In the genomic region with DNA sequence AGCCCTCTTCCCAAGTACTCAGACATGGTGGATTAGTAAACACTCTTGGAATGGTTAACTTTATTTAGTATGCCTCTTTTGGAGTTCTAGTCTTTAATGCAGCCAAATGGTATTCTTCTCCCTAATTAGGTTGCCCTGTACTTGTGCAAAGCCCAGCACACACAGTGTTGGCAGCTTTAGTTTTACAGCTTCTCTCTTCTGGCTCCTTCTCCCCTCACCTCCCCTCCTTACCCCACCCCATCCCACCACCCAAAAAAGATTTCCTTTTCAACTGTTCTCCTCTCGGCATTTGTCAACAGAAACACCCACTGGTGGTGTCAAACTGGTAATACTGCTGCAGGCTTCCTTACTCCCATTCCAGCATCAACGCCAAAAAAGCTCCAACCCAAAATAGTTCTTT, we compare ENCODE assay signal across 12 mouse cellular contexts. TPM values are rescaled to one million over a fixed set of nuclear protein-coding genes. Genes with fewer than 3 reads are reported as not detected.
A peak's percentile ranks its signal among the peaks of the same experiment; 100 is the strongest.
DNase-seq lines count a peak whose midpoint lies in the region; ATAC-seq lines count a peak whose summit lies in the region.
"Had no signal": no experiment of that assay in that cellular context is flagged by ENCODE, and none has a peak within 500 bp of the region (broad histone marks: within the 10 kb centered on the region; RNA-seq: fewer than 3 reads in every experiment).

No protein-coding gene starts in this region.

- no peaks in the 10 kb centered on the region for H3K27me3 ChIP-seq in heart, embryonic 12.5 days (replicated peaks)
- peaks cover 8% of the 10 kb centered on the region; the same call in 1 of the 2 replicates for H3K27me3 ChIP-seq in heart, embryonic 10.5 days (ENCODE audit: insufficient read depth, poor library complexity, severe bottlenecking)
- peaks cover 3% of the 10 kb centered on the region for H3K27me3 ChIP-seq in midbrain, embryonic 11.5 days (ENCODE audit: control insufficient read depth, insufficient read depth, low read length)
- peaks cover 5% of the 10 kb centered on the region; the same call in 1 of the 2 replicates for H3K27me3 ChIP-seq in stomach, embryonic 16.5 days (ENCODE audit: control insufficient read depth, insufficient read depth, low read length)

- no peak overlapping the region for H3K27ac ChIP-seq in heart, embryonic 12.5 days (ENCODE audit: poor library complexity, severe bottlenecking)
- H3K27ac ChIP-seq in heart, embryonic 10.5 days, result no peak overlapping the region
- H3K27ac ChIP-seq in midbrain, embryonic 11.5 days (ENCODE audit: low read depth, low read length), result no peak overlapping the region
- H3K27ac ChIP-seq in stomach, embryonic 16.5 days (ENCODE audit: low read length), result no peak overlapping the region

- no peaks in the 10 kb centered on the region for H3K9me3 ChIP-seq in heart, embryonic 12.5 days (replicated peaks)
- H3K9me3 ChIP-seq in heart, embryonic 10.5 days, result no peaks in the 10 kb centered on the region
- H3K9me3 ChIP-seq in midbrain, embryonic 11.5 days (ENCODE audit: control insufficient read depth, low read length), result no peaks in the 10 kb centered on the region
- H3K9me3 ChIP-seq in stomach, embryonic 16.5 days (replicated peaks; ENCODE audit: control insufficient read depth, low read length), result no peaks in the 10 kb centered on the region

- H3K4me3 ChIP-seq in heart, embryonic 12.5 days, result no peak overlapping the region
- H3K4me3 ChIP-seq in heart, embryonic 10.5 days, result no peak overlapping the region
- H3K4me3 ChIP-seq in midbrain, embryonic 11.5 days (ENCODE audit: low read depth, low read length), result peak overlapping the region; percentile 14; the same call in 1 of the 2 replicates
- H3K4me3 ChIP-seq in stomach, embryonic 16.5 days (replicated peaks; ENCODE audit: low read length), result no peak overlapping the region

- WGBS in heart, embryonic 12.5 days, result 36% methylated on average over 2 of the region's 2 CpGs
- WGBS in heart, embryonic 10.5 days, result 38% methylated on average over 2 of the region's 2 CpGs
- WGBS in midbrain, embryonic 11.5 days, result 36% methylated on average over 2 of the region's 2 CpGs
- WGBS in stomach, embryonic 16.5 days, result 40% methylated on average over 2 of the region's 2 CpGs

- H3K9ac ChIP-seq in heart, embryonic 12.5 days, result no peak overlapping the region
- H3K9ac ChIP-seq in midbrain, embryonic 11.5 days (ENCODE audit: low read length), result no peak overlapping the region
- no peak overlapping the region for H3K9ac ChIP-seq in stomach, embryonic 16.5 days (ENCODE audit: low read length)

- no peak for DNase-seq in heart, embryonic 10.5 days (ENCODE audit: low spot score)
- DNase-seq in retina, embryonic 14.5 days (ENCODE audit: low spot score), result peak; percentile 1
- DNase-seq in retina, postnatal 1 day, result no peak
- DNase-seq in midbrain, embryonic 11.5 days (ENCODE audit: low spot score, missing footprints), result peak; percentile 86
- no peak for DNase-seq in right cerebral cortex, adult 18-20 months
- no peak for DNase-seq in natural killer cell, adult 2 months (ENCODE audit: low spot score in 2 of 2)
- DNase-seq: cerebellum, postnatal 25 days; gastrocnemius, postnatal 25 days; lung, adult 2 months had no signal

- H3K4me2 ChIP-seq in heart, embryonic 12.5 days, result peak overlapping the region; percentile 45; the same call in 1 of the 2 replicates
- H3K4me2 ChIP-seq in midbrain, embryonic 11.5 days, result peak overlapping the region; percentile 47
- H3K4me2 ChIP-seq in stomach, embryonic 16.5 days (ENCODE audit: low read depth, low read length), result peak overlapping the region; percentile 19; the same call in 1 of the 2 replicates

- no peaks in the 10 kb centered on the region for H3K4me1 ChIP-seq in heart, embryonic 12.5 days (replicated peaks)
- H3K4me1 ChIP-seq in heart, embryonic 10.5 days, result no peaks in the 10 kb centered on the region
- H3K4me1 ChIP-seq in midbrain, embryonic 11.5 days (ENCODE audit: control insufficient read depth, insufficient read depth, low read length), result no peaks in the 10 kb centered on the region; the same call in 1 of the 2 replicates
- no peaks in the 10 kb centered on the region for H3K4me1 ChIP-seq in stomach, embryonic 16.5 days (ENCODE audit: control insufficient read depth, insufficient read depth, low read length)

- no peaks in the 10 kb centered on the region for H3K36me3 ChIP-seq in heart, embryonic 12.5 days
- no peaks in the 10 kb centered on the region for H3K36me3 ChIP-seq in heart, embryonic 10.5 days
- no peaks in the 10 kb centered on the region for H3K36me3 ChIP-seq in midbrain, embryonic 11.5 days (ENCODE audit: control insufficient read depth, insufficient read depth, low read length)
- no peaks in the 10 kb centered on the region for H3K36me3 ChIP-seq in stomach, embryonic 16.5 days (ENCODE audit: control insufficient read depth, insufficient read depth, low read length)

- no peak for ATAC-seq in heart, embryonic 12.5 days (ENCODE audit: insufficient number of reproducible peaks, low FRiP score)
- ATAC-seq in midbrain, embryonic 11.5 days (ENCODE audit: low FRiP score), result no peak
- no peak for ATAC-seq in stomach, embryonic 16.5 days (ENCODE audit: insufficient read depth, low FRiP score)
- ATAC-seq: intestine, embryonic 16.5 days had no signal

RNA-seq across cellular contexts. Expression of a gene that starts 1.8 kb away (rescaled TPM):
- 1.9 and 2.2 TPM in 2 replicates for polyA plus RNA-seq in heart, embryonic 12.5 days (2016; fragmentation: Nextera tagmentation; extraction: Ambion mirVana)
- 1.5 and 1.6 TPM in 2 replicates for polyA plus RNA-seq in heart, embryonic 10.5 days (2016; fragmentation: Nextera tagmentation; extraction: Ambion mirVana)
- polyA plus RNA-seq in midbrain, embryonic 11.5 days (2014; fragmentation: Nextera tagmentation; extraction: Ambion mirVana), result 4.4 and 4.8 TPM in 2 replicates
- polyA plus RNA-seq in stomach, embryonic 16.5 days (2015; fragmentation: Nextera tagmentation; extraction: Ambion mirVana), result 2.2 and 2.6 TPM in 2 replicates

Comparison
In these comparisons a context has a peak if more than half of its experiments do, and no peak if none do; other contexts are left out.
1. DNase-seq: peak in retina, embryonic 14.5 days (single experiment) and midbrain, embryonic 11.5 days (single experiment); none in heart, embryonic 10.5 days (single experiment), retina, postnatal 1 day (single experiment), right cerebral cortex, adult 18-20 months (single experiment) and natural killer cell, adult 2 months (0 of 2).
2. Peak in every context shown above with its lines, with median percentiles within 50 percentile points of each other: H3K4me2 ChIP-seq.